Mouse (Mus musculus) limb, embryonic 11.5 days (tissue): ENCODE results near the gene Arhgef19. TPM values are rescaled to one million over a fixed set of nuclear protein-coding genes. Genes with fewer than 3 reads are reported as not detected.
A peak's percentile ranks its signal among the peaks of the same experiment; 100 is the strongest.

ENCODE experiments used
- ATAC-seq: fragments of 200-750 bp; cut with Nextera tagmentation; 2 replicates; pipeline ENCODE4 v1.8.0; 2017; ENCODE audit warnings: low read depth; ENCODE audit not compliant: insufficient number of reproducible peaks, low FRiP score, low TSS enrichment
- DNase-seq: peaks from one replicate; pipeline ENCODE4 v3.0.0-alpha.2; 2015; ENCODE audit warnings: low spot score
- H3K27ac ChIP-seq: fragments of 300-500 bp; sonication (generic); replicated peaks from 2 replicates; pipeline ENCODE4 v1.5.1; 2014; ENCODE audit warnings: low read depth, mild to moderate bottlenecking, low read length
- H3K27me3 ChIP-seq: fragments of 300-500 bp; sonication (generic); 2 replicates; pipeline ENCODE4 v1.6.1; 2014; ENCODE audit warnings: mild to moderate bottlenecking, low read length, mixed read lengths; ENCODE audit not compliant: control insufficient read depth, insufficient read depth
- H3K36me3 ChIP-seq: fragments of 300-500 bp; sonication (generic); 2 replicates; pipeline ENCODE4 v1.6.1; 2014; ENCODE audit warnings: mild to moderate bottlenecking, low read length, moderate library complexity, mixed read lengths; ENCODE audit not compliant: control insufficient read depth, insufficient read depth
- H3K4me1 ChIP-seq: fragments of 300-500 bp; sonication (generic); 2 replicates; pipeline ENCODE4 v1.6.1; 2014; ENCODE audit warnings: low read length, mixed read lengths; ENCODE audit not compliant: control insufficient read depth, insufficient read depth
- H3K4me2 ChIP-seq: fragments of 300-500 bp; sonication (generic); 2 replicates; pipeline ENCODE4 v1.6.1; 2014; ENCODE audit warnings: low read depth, mild to moderate bottlenecking, moderate library complexity; ENCODE audit not compliant: severe bottlenecking
- H3K4me3 ChIP-seq: fragments of 300-500 bp; sonication (generic); 2 replicates; pipeline ENCODE4 v1.5.1; 2014; ENCODE audit warnings: low read depth, low read length
- H3K9ac ChIP-seq: fragments of 300-500 bp; sonication (generic); 2 replicates; pipeline ENCODE4 v1.6.1; 2014; ENCODE audit warnings: mild to moderate bottlenecking, low read length
- H3K9me3 ChIP-seq: fragments of 300-500 bp; sonication (generic); 2 replicates; pipeline ENCODE4 v1.6.1; 2016; ENCODE audit warnings: low read length; ENCODE audit not compliant: control insufficient read depth
- WGBS: fragments of 180-500 bp; shearing (Covaris S2); extraction: QIAGEN DNeasy Blood & Tissue Kit; methylation state at CpG from one replicate; pipeline ENCODE4 v1.1.7; 2014; 5-methylcytosine and 5-hydroxymethylcytosine counted together
- polyA plus RNA-seq: library from polyadenylated mRNA; unstranded; fragments of >200 nt; fragmentation: Nextera tagmentation; extraction: Ambion mirVana; gene quantifications from 2 replicates; pipeline ENCODE4 v1.2.1, GENCODE M21; 2014

Gene Arhgef19
- polyA plus RNA-seq, 1 experiment from 2014 or later, result 4.6 TPM

DNA sequence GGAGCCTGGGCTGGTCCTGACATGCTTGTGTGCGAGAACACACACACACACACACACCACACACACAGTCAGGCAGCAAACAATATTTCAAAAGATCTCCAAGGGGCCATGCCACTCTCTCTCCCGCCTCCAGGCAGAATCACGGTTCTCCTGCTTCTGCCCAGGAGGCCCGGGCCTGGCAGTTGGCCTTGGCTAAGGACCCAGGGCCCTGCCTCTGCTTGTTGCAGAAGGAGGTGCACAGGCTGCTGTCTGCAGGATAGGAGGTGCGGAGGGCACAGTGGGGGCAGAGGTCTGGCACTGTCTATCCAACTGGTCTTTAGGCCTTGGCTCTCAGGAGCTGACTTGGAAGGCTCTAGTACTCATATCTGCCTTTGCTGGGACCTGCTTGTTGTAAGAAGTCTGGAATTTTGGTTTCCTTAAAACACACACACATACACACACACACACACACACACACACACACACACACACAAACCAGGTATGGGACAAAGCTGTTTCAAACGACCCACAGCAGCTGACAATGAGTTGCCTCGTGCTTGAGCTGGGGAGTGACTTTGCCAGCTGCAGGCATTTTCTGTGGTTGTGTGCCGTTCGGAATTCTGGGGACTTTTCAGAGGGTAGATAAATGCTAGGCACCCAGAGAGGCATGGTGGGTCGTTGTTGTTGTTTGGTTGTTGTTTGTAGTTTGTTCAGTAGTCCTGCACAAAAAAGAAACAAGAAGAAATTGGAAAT, 23.8 kb downstream of the Arhgef19 start:
- H3K4me1 ChIP-seq, result no peaks in the 10 kb centered on the region
- DNase-seq, result no peak
- no peaks in the 10 kb centered on the region for H3K36me3 ChIP-seq
- no peak overlapping the region for H3K4me3 ChIP-seq
- H3K9ac ChIP-seq, result no peak overlapping the region
- H3K9me3 ChIP-seq, result peaks cover under 1% of the 10 kb centered on the region; the same call in 1 of the 2 replicates
- H3K4me2 ChIP-seq, result no peak overlapping the region
- ATAC-seq, result no peak
- WGBS, result 73% methylated on average over 10 of the region's 10 CpGs
- no peaks in the 10 kb centered on the region for H3K27me3 ChIP-seq
- H3K27ac ChIP-seq, result no peak overlapping the region

DNA sequence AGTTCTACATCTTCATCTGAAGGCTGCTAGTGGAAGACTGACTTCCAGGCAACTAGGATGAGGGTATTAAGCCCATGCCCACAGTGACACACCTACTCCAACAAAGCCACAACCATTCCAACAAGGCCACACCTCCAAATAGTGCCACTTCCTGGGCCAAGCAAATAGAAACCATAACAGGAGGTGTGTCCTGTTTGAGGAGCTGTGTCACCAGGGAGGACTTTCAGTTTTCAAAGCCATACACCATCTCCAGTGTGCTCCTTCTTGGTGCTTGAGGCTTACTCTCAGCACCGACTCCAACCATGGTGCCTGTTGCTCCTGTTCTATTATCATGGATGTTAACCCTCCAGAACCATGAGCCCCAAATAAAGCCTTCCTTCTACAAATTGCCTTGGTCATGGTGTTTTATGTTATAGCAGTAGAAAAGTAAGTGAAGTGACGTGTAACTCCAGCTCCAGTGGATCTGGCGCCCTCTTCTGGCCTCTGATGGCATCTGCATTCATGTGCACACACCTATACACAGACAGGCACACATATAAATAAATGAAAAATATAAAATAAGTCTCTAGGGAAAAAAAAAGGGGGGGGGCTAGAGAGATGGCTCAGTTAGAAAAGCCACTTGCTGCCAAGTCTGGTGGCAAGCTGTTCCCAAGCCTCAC, 26.8 kb downstream of the Arhgef19 start:
- Histone ChIP-seq H3K9ac (no peak overlapping the region), H3K4me3 (no peak overlapping the region), H3K4me2 (no peak overlapping the region), H3K36me3 (no peaks in the 10 kb centered on the region), H3K27ac (no peak overlapping the region), H3K9me3 (peaks cover 3% of the 10 kb centered on the region; the same call in 1 of the 2 replicates), H3K27me3 (no peaks in the 10 kb centered on the region), H3K4me1 (no peaks in the 10 kb centered on the region)
- ATAC-seq (no peak), DNase-seq (no peak)
- 89% methylated on average over 3 of the region's 3 CpGs for WGBS

DNA sequence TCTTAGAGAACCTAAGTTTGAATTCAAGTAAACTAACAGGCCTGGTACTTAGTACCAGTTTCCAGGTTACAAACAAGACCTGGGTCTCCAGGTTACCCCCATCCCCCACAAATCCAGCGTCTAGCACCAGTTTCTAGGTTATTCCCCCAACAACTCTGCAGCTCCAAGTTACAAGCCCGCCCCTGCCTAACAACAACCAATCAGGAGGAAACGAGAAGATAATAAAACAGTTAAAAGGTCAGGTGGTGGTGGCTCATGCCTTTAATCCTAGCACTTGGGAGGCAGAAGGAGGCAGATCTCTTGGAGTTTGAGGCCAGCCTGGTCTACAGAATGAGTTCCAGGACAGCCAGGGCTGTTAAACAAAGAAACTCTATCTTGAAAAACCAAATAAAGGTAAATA, 28.0 kb downstream of the Arhgef19 start:
- H3K27me3 ChIP-seq, result no peaks in the 10 kb centered on the region
- DNase-seq (no peak), ATAC-seq (no peak)
- 62% methylated on average over 3 of the region's 3 CpGs for WGBS
- H3K4me3 ChIP-seq, result no peak overlapping the region
- H3K36me3 ChIP-seq, result no peaks in the 10 kb centered on the region
- no peaks in the 10 kb centered on the region for H3K4me1 ChIP-seq
- H3K9ac ChIP-seq, result no peak overlapping the region
- H3K27ac ChIP-seq, result no peak overlapping the region
- H3K9me3 ChIP-seq, result peaks cover 3% of the 10 kb centered on the region; the same call in 1 of the 2 replicates
- H3K4me2 ChIP-seq, result no peak overlapping the region

DNA sequence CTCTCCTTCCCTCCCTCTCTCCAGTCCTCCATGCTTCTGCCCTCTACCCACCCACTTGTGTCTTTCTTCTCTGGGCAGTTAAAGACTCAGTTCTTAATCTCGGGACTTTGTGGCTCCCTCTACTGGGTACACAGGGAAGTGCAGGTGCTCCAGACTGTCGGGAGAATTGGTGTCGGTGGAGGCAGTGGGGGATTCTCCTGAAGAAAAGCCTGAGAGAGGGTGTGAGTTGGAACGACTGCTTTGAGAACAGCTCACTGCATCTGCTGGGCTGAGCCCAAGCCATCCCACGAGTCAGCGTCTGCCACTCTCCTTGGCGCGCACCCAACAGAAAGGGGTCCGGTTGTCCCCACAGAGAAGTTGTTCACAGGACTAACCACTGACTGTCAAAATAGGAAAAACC, 28.5 kb downstream of the Arhgef19 start:
- Histone ChIP-seq H3K27me3 (no peaks in the 10 kb centered on the region), H3K9ac (no peak overlapping the region), H3K36me3 (no peaks in the 10 kb centered on the region), H3K4me2 (no peak overlapping the region), H3K27ac (no peak overlapping the region), H3K9me3 (peaks cover 3% of the 10 kb centered on the region; the same call in 1 of the 2 replicates), H3K4me3 (no peak overlapping the region), H3K4me1 (no peaks in the 10 kb centered on the region)
- DNase-seq (peak; percentile 80), ATAC-seq (no peak)
- 52% methylated on average over 9 of the region's 9 CpGs for WGBS

DNA sequence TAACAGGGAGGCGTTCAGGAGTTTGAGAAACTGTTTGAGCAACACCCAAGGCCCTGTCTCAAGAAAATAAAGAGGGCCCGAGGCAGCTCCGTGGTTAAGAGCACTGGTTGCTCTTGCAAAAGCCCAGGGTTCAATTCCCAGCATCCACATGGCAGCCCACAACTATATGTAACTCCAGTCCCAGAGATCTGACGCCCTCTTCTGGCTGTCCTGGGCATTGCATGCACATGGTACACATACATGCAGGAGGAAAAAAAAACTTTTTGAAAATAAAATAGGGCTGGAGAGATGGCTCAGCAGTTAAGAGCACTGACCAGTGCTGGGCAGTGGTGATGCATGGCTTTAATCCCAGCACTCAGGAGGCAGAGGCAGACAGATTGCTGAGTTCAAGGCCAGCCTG, 29.1 kb downstream of the Arhgef19 start:
- no peak for ATAC-seq
- WGBS, result 86% methylated on average over 4 of the region's 4 CpGs
- no peak for DNase-seq

DNA sequence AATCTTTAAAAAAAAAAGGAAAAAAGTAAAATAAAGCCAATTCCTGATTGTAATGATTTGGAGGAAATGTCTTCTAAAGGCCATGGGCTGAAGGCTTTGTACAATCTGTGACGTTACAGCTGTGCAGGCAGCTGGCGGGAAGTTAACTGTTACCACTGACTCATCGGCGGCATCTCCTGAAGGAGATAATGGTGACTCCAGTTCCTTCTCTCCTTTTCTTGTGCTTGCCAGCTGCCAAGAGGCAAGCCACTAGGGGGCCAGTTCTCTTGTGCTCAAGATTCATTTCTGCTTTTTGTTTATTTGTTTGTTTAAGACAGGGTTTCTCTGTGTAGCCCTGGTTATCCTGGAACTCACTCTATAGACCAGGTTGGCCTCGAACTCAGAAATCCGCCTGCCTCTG, 29.8 kb downstream of the Arhgef19 start:
- H3K9me3 ChIP-seq, result peaks cover 3% of the 10 kb centered on the region; the same call in 1 of the 2 replicates
- H3K36me3 ChIP-seq, result no peaks in the 10 kb centered on the region
- no peak for DNase-seq
- 82% methylated on average over 6 of the region's 6 CpGs for whole genome bisulfite sequencing
- ATAC-seq, result no peak
- H3K4me1 ChIP-seq, result no peaks in the 10 kb centered on the region
- H3K9ac ChIP-seq, result no peak overlapping the region
- no peaks in the 10 kb centered on the region for H3K27me3 ChIP-seq
- H3K4me3 ChIP-seq, result no peak overlapping the region
- H3K27ac ChIP-seq, result no peak overlapping the region
- H3K4me2 ChIP-seq, result no peak overlapping the region

More for the DNA sequence above, 29.1 kb downstream of the Arhgef19 start:
- Histone ChIP-seq H3K36me3 (no peaks in the 10 kb centered on the region), H3K9me3 (peaks cover 3% of the 10 kb centered on the region; the same call in 1 of the 2 replicates), H3K4me3 (no peak overlapping the region), H3K27ac (no peak overlapping the region), H3K27me3 (no peaks in the 10 kb centered on the region), H3K9ac (no peak overlapping the region), H3K4me2 (no peak overlapping the region), H3K4me1 (no peaks in the 10 kb centered on the region)

DNA sequence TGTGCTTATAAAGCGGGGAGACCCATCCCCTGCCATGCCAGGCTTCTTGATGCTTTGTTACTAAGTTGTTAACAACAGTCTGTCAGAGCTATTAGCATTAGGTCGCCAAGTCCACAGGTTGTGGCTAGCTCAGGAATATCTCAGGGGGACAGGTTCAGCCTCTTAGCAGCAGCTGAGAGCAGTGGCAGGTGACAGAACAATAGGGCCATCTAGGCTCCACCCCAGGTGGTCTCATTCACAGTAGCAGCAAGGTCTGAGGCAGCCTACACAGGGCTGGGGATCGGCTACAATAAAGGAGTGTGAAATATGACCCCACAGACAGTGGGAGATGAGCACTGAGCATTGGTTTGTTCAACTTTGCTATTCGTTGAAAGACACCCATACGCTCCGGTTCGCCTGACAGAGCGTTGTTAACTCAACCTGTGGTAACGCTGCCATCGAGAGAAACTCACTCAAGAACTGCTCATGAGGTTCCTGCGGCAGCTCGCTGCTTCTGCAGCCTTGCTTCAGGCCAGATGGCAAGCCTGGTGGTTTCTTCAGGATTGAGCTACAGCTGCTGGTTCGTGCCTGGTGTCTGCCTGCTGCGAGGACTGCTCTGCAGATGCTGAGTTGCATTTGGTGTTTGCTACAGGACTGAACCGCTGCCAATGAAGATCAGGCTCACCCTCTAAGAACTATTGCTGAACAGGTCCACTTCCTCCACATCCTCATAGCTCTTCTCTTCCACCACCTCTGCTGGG, 31.1 kb downstream of the Arhgef19 start:
- H3K4me3 ChIP-seq, result no peak overlapping the region
- no peaks in the 10 kb centered on the region for H3K36me3 ChIP-seq
- H3K4me2 ChIP-seq, result no peak overlapping the region; the same call in 1 of the 2 replicates
- no peaks in the 10 kb centered on the region for H3K27me3 ChIP-seq
- ATAC-seq (no peak), DNase-seq (no peak)
- no peak overlapping the region for H3K9ac ChIP-seq
- peaks cover 3% of the 10 kb centered on the region; the same call in 1 of the 2 replicates for H3K9me3 ChIP-seq
- no peak overlapping the region for H3K27ac ChIP-seq
- no peaks in the 10 kb centered on the region for H3K4me1 ChIP-seq
- 57% methylated on average over 15 of the region's 15 CpGs for WGBS

DNA sequence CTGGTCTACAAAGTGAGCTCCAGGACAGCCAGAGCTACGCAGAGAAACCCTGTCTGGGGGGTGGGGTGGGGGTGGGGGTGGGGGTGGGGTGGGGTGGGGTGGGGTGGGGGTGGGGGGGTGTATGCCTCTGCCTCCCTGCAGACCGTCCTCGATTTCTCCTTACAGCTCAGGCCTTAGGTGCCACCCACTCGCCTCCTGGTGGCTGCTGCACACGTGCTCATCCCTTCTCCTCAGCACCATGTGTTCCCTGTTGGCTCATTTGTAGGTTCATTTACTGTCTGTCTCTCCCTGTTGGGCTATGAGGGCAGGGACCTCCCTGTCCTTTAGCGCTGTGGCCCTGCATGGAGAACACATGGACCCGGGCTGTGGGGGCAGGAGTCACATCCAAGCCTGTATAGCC, 31.9 kb downstream of the Arhgef19 start:
- H3K9ac ChIP-seq, result no peak overlapping the region
- no peak overlapping the region for H3K4me3 ChIP-seq
- H3K36me3 ChIP-seq, result no peaks in the 10 kb centered on the region
- peaks cover 3% of the 10 kb centered on the region; the same call in 1 of the 2 replicates for H3K9me3 ChIP-seq
- H3K27ac ChIP-seq, result no peak overlapping the region
- WGBS, result 73% methylated on average over 7 of the region's 7 CpGs
- no peak overlapping the region for H3K4me2 ChIP-seq
- H3K27me3 ChIP-seq, result no peaks in the 10 kb centered on the region
- DNase-seq (no peak), ATAC-seq (no peak)
- no peaks in the 10 kb centered on the region for H3K4me1 ChIP-seq
